Mouse (Mus musculus): ENCODE measurements around the gene Olfr1032.
"Not testable (repeated sequence)": the region's sequence is repeated elsewhere in the genome, so short reads cannot be mapped to it uniquely, and the experiment has no call there.

Gene Olfr1032

GRCm38 (mm10) chr2:86005240-86005639 lies at the start of gene Olfr1032:
Olfr1032 (plus strand) TSS chr2:86005540.
- DNase-seq = no peak

GRCm38 (mm10) chr2:85973595-85973994 lies 31.7 kb upstream of the Olfr1032 start, which contains the start of gene Olfr1029:
Olfr1029 (plus strand) TSS chr2:85973895.
- no peak for DNase-seq

GRCm38 (mm10) chr2:85978976-85979375 lies 26.4 kb upstream of the Olfr1032 start, which contains the start of gene Olfr1030:
Olfr1030 (plus strand) TSS chr2:85979276.
- no peak for DNase-seq

- DNase-seq = no peak
These were observed 15.3 kb upstream of the Olfr1032 start, which contains the start of gene Olfr1031 for GRCm38 (mm10) chr2:85990004-85990403. Olfr1031 (plus strand) TSS chr2:85990304.

- DNase-seq = not testable (repeated sequence)
These were observed 15.1 kb downstream of the Olfr1032 start, which contains the start of gene Olfr1033 for GRCm38 (mm10) chr2:86020406-86020805. Olfr1033 (plus strand) TSS chr2:86020633.

GRCm38 (mm10) chr2:86021518-86021917 lies 16.2 kb downstream of the Olfr1032 start:
- DNase-seq = not testable (repeated sequence)

- DNase-seq = no peak
These were observed 40.2 kb downstream of the Olfr1032 start, which contains the start of gene Olfr1034 for GRCm38 (mm10) chr2:86045561-86045960. Olfr1034 (plus strand) TSS chr2:86045861.

GRCm38 (mm10) chr2:86050777-86051176 lies 45.4 kb downstream of the Olfr1032 start:
- DNase-seq = not testable (repeated sequence)

Data from spleen, adult 18-20 months (tissue).